8 mouse cellular contexts compared by ENCODE assay signal in the genomic region with DNA sequence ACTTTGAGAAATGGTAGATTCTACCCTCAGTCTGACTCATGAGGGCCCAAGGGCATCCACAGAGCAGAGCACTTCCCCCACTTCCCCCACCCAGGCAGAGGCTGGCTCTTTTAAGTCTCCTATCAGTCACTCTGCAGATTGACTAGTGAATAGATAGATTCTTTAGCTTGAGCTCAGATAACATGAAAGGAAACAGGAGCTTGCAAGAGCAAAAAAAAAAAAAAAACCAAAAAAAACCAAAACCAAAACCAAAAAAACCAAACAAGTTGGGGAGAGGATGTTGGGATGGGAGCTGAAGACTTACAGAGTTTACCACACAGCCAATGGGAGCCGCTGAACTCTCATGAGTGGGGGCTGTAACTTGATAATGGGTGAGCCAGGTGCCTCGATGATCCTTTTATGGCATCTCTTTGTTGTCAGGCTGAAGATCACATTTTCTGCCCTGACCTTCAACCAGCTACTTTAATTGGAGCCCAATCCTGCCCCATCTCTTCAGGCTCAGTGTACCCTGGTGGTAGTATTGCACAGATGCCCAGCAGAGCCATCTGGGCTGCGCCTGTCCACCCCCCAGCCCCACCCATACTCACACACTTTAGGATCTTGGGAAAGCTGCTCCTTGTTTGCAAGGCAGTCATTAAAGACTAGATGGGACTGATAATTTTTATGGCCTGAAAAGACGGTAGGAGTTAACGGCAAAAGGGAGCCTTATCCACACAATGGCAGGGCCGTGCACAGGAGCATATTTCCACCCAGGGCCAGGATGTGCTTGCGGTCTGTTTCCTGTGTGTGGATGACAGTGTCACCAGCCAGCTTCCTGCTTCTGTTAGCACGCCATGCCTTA. TPM values are rescaled to one million over a fixed set of nuclear protein-coding genes. Genes with fewer than 3 reads are reported as not detected.
DNase-seq lines count a peak whose midpoint lies in the region; ATAC-seq and TF ChIP-seq lines count a peak whose summit lies in the region.
"Had no signal": no experiment of that assay in that cellular context is flagged by ENCODE, and none has a peak within 500 bp of the region (broad histone marks: within the 10 kb centered on the region; RNA-seq: fewer than 3 reads in every experiment).

No protein-coding gene starts in this region.

- H3K9ac ChIP-seq in kidney, postnatal 0 days (ENCODE audit: low read depth, low read length): no peak overlapping the region

- TF ChIP-seq CTCF in kidney, postnatal 0 days (IDR thresholded peaks at IDR 0.05; ENCODE audit: low read depth): no peak

- WGBS in kidney, postnatal 0 days: 31% methylated on average over 8 of the region's 8 CpGs

- H3K27me3 ChIP-seq in kidney, postnatal 0 days (ENCODE audit: insufficient read depth, low read length): no peaks in the 10 kb centered on the region

- no peak overlapping the region for H3K4me3 ChIP-seq in kidney, postnatal 0 days (replicated peaks; ENCODE audit: low read depth, low read length)

- H3K27ac ChIP-seq in kidney, postnatal 0 days: peak overlapping the region; percentile 2; the same call in 1 of the 2 replicates

- H3K9me3 ChIP-seq in kidney, postnatal 0 days (replicated peaks; ENCODE audit: low read length): no peaks in the 10 kb centered on the region

- no peak overlapping the region for H3K4me2 ChIP-seq in kidney, postnatal 0 days (ENCODE audit: low read length)

- peak; percentile 90 for ATAC-seq in activated CD4-positive, CD25-positive, alpha-beta regulatory T cell, adult 4 months
- no peak; the same call in 1 of the 2 replicates for ATAC-seq in kidney, postnatal 0 days (replicated peaks; ENCODE audit: low FRiP score, low read depth)
- ATAC-seq in monocyte, adult 5-6 weeks (replicated peaks; ENCODE audit: insufficient number of reproducible peaks, low FRiP score, low TSS enrichment, poor library complexity, severe bottlenecking): peak; percentile 45

- DNase-seq in heart, adult 9 months (ENCODE audit: low spot score in 2 of 2): peak; percentile 21 to 42
- DNase-seq in kidney, postnatal 0 days (ENCODE audit: low spot score): peak; percentile 25
- DNase-seq in urinary bladder, postnatal 10 days (ENCODE audit: low spot score): no peak
- DNase-seq in ovary, adult 18-20 months (ENCODE audit: low spot score): no peak
- DNase-seq in layer of hippocampus, postnatal 36 days: no peak

- H3K36me3 ChIP-seq in kidney, postnatal 0 days (ENCODE audit: insufficient read depth, low read length): no peaks in the 10 kb centered on the region

- H3K4me1 ChIP-seq in kidney, postnatal 0 days (replicated peaks; ENCODE audit: insufficient read depth, low read length): no peaks in the 10 kb centered on the region

RNA-seq across cellular contexts. Expression of a gene that starts 38.0 kb away (rescaled TPM):
- polyA plus RNA-seq in activated CD4-positive, CD25-positive, alpha-beta regulatory T cell, adult 4 months (2017; shearing (Covaris generic)): under 1 TPM in 1 of 2 experiments, not detected in 1; 0.98 TPM
- not detected in 2 replicates for polyA plus RNA-seq in kidney, postnatal 0 days (2015; fragmentation: Nextera tagmentation; extraction: Ambion mirVana)
- total RNA-seq in monocyte, adult 5-6 weeks (2017): not detected in 3 replicates
- total RNA-seq in layer of hippocampus, postnatal 36 days (2021): 1 to 10 TPM; 3.0 to 3.4 TPM
- polyA plus RNA-seq: neural tube, embryonic 11.5 days had no signal

Comparison
In these comparisons a context has a peak if more than half of its experiments do, and no peak if none do; other contexts are left out.
1. DNase-seq: peak in heart, adult 9 months (2 of 2) and kidney, postnatal 0 days (single experiment); none in urinary bladder, postnatal 10 days (single experiment), ovary, adult 18-20 months (single experiment) and layer of hippocampus, postnatal 36 days (0 of 2).